Mouse (Mus musculus): ENCODE data around the gene Mob3b. TPM values are rescaled to one million over a fixed set of nuclear protein-coding genes. Genes with fewer than 3 reads are reported as not detected.
A peak's percentile ranks its signal among the peaks of the same experiment; 100 is the strongest.

Gene Mob3b
- polyA plus RNA-seq, 1 experiment from 2014 or later = 7.1 TPM

GRCm38 (mm10) chr4:35018416-35018815, 138.9 kb downstream of the Mob3b start:
- WGBS (ENCODE audit: insufficient replicate concordance) = 22% methylated on average over 1 of the region's 1 CpGs
- Histone ChIP-seq H3K27ac (no peak overlapping the region), H3K36me3 (no peaks in the 10 kb centered on the region), H3K9me3 (replicated peaks) (no peaks in the 10 kb centered on the region), H3K4me2 (no peak overlapping the region), H3K4me3 (no peak overlapping the region), H3K9ac (no peak overlapping the region), H3K27me3 (replicated peaks) (no peaks in the 10 kb centered on the region), H3K4me1 (no peaks in the 10 kb centered on the region)
- ATAC-seq = no peak

GRCm38 (mm10) chr4:35012401-35013307, 144.6 kb downstream of the Mob3b start:
- Histone ChIP-seq H3K4me2 (peak overlapping the region; percentile 8; the same call in 1 of the 2 replicates), H3K9me3 (replicated peaks) (no peaks in the 10 kb centered on the region), H3K4me3 (no peak overlapping the region), H3K27ac (no peak overlapping the region), H3K9ac (no peak overlapping the region), H3K27me3 (replicated peaks) (no peaks in the 10 kb centered on the region), H3K4me1 (no peaks in the 10 kb centered on the region), H3K36me3 (no peaks in the 10 kb centered on the region)
- 55% methylated on average over 10 of the region's 10 CpGs for WGBS (ENCODE audit: insufficient replicate concordance)
- no peak for ATAC-seq

DNA sequence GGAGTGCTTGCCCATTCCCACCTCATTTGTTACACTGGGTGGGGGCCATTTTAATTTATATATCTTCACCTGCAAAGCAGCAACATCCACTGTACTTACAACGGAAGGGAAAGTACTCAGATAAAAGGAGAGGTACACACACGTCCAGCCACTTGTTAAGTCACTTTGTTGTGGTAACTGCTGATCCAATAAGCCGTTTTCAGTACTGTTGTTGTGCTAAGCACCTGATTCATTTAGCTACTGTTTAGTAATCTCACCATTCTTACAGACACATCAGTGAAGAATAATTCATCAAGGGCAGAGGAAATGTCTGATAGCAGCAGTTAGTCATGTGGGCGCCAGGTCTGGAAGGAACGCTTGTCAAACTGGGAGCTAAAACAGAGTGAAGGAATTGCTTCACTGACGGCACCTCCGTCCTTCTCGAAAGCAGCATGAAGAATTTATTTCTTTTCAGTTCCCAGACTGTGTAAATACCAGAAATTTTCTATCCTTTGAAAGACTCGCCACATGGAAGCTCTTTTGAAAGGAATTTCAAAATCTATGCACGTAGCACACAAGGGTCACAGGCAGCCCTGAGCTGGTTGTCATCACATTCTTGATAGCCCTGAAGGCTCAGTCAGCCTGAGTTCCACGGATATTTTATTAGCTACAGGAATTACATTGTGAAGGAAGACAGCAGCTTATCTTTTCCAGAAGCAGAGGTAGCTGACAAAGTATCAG, 150.6 kb downstream of the Mob3b start:
- Histone ChIP-seq H3K27ac (no peak overlapping the region), H3K9me3 (replicated peaks) (no peaks in the 10 kb centered on the region), H3K36me3 (no peaks in the 10 kb centered on the region), H3K27me3 (replicated peaks) (no peaks in the 10 kb centered on the region), H3K4me2 (no peak overlapping the region), H3K4me1 (no peaks in the 10 kb centered on the region), H3K9ac (no peak overlapping the region), H3K4me3 (no peak overlapping the region)
- WGBS (ENCODE audit: insufficient replicate concordance) = 55% methylated on average over 11 of the region's 11 CpGs
- ATAC-seq = no peak

DNA sequence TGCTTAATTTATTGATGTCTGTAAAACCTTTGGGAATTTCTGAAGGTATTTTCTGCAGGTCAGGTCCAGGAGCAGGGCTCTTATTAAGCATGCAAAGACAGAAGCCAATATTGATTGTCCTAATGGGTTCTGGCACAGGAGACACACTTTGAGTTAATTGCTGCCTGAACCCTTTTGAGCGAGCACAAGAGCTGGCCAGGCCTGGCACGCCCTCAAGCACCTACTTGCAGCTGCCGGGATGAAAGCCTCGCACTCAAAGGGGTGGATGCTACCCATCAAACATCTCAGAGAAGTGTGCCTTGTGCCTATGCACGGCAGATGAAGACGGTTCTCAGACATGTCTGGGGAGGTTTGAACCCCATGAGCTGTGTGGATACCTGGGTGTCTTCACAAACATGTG, 151.2 kb downstream of the Mob3b start:
- Histone ChIP-seq H3K4me1 (no peaks in the 10 kb centered on the region), H3K27me3 (replicated peaks) (no peaks in the 10 kb centered on the region), H3K36me3 (no peaks in the 10 kb centered on the region), H3K4me2 (no peak overlapping the region), H3K9ac (no peak overlapping the region), H3K27ac (no peak overlapping the region), H3K9me3 (replicated peaks) (no peaks in the 10 kb centered on the region), H3K4me3 (no peak overlapping the region)
- ATAC-seq = no peak
- WGBS (ENCODE audit: insufficient replicate concordance) = 67% methylated on average over 6 of the region's 6 CpGs

DNA sequence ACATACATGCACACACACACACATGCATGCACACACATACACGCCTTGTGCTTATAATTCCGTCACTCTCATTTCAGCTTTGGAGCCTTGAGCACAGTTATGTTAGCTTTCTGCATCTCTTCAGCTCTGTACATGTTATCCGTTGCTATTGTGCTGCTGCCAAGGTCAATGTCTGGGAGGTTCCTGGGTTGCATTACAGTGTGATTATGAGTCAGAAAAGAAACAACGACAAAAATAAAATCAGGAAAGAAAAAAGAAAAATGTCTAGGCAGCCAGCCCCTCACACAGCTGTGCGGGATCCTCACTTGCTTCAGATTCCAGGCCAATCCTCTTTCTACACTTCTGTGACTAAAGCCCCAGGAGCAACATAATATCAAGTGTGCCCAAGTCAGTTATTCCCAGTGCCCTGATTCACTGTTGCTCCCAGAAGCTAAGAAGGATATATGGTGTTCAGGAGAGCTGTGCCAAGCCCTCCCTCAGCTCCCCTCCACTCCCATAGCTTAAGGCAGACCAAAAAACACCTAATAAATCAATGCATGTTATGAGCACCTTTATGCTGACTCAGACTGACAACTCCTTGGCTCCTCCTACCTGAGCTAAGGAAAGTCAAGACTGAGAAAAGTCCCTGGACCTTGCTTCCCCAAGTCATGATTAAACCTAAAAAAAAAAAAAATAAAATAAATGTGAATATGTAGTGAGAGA, 152.1 kb downstream of the Mob3b start:
- Histone ChIP-seq H3K4me1 (no peaks in the 10 kb centered on the region), H3K36me3 (no peaks in the 10 kb centered on the region), H3K27me3 (replicated peaks) (no peaks in the 10 kb centered on the region), H3K4me3 (no peak overlapping the region), H3K4me2 (no peak overlapping the region), H3K9ac (no peak overlapping the region), H3K27ac (no peak overlapping the region), H3K9me3 (replicated peaks) (no peaks in the 10 kb centered on the region)
- ATAC-seq = no peak
- 60% methylated on average over 5 of the region's 5 CpGs for WGBS (ENCODE audit: insufficient replicate concordance)

GRCm38 (mm10) chr4:35004473-35004872, 152.8 kb downstream of the Mob3b start:
- 62% methylated on average over 8 of the region's 8 CpGs for WGBS (ENCODE audit: insufficient replicate concordance)
- no peak for ATAC-seq
- H3K9ac ChIP-seq = no peak overlapping the region

DNA sequence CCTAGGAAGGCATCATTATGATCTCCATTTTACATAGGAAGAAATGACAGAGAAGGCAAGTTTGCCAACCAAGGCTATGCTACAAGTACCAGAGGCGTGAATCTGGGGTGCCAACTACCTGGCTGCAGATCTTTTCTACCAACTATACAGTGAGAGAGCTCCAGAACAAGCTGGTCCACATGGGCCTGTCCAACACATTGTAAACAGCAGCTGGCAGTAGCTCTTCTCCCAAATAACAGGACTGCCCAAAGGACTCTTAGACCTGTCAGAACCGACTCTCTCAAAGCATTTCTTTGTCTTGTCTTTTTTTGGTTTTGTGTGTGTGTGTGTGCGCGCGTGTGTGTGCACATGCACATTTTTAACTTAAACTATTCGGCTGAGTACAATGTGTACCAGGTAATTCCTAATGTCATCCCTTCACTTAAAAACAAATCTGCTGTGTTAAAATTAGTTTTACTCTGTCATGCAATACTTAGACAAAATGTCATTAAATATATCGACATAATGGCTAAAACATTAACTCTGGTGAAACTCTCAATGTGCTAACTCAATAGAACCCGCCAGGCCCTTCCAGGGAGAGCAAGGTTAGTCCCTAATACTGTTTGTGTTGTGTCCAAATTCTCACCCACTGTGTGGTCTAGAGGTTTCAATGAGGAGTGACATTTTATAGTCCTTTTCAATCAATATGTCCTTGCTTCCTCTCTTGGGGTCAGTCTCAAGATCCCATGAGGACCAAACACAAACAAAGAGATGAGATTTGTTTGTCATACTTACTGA, 153.5 kb downstream of the Mob3b start:
- H3K9me3 ChIP-seq (replicated peaks) = no peaks in the 10 kb centered on the region
- no peak overlapping the region for H3K9ac ChIP-seq
- H3K27me3 ChIP-seq (replicated peaks) = no peaks in the 10 kb centered on the region
- 73% methylated on average over 8 of the region's 8 CpGs for WGBS (ENCODE audit: insufficient replicate concordance)
- no peak overlapping the region for H3K4me2 ChIP-seq
- no peaks in the 10 kb centered on the region for H3K36me3 ChIP-seq
- H3K4me1 ChIP-seq = no peaks in the 10 kb centered on the region
- no peak overlapping the region for H3K4me3 ChIP-seq
- no peak overlapping the region for H3K27ac ChIP-seq
- no peak for ATAC-seq

More at GRCm38 (mm10) chr4:35004473-35004872, 152.8 kb downstream of the Mob3b start:
- Histone ChIP-seq H3K4me3 (no peak overlapping the region), H3K9me3 (replicated peaks) (no peaks in the 10 kb centered on the region), H3K36me3 (no peaks in the 10 kb centered on the region), H3K27me3 (replicated peaks) (no peaks in the 10 kb centered on the region), H3K4me1 (no peaks in the 10 kb centered on the region), H3K4me2 (no peak overlapping the region), H3K27ac (no peak overlapping the region)

- WGBS (ENCODE audit: insufficient replicate concordance) = 82% methylated on average over 7 of the region's 7 CpGs
- Histone ChIP-seq H3K4me3 (no peak overlapping the region), H3K4me1 (peaks cover 3% of the 10 kb centered on the region; the same call in 1 of the 2 replicates), H3K27me3 (replicated peaks) (no peaks in the 10 kb centered on the region), H3K4me2 (no peak overlapping the region), H3K36me3 (no peaks in the 10 kb centered on the region), H3K9ac (no peak overlapping the region), H3K9me3 (replicated peaks) (no peaks in the 10 kb centered on the region), H3K27ac (no peak overlapping the region)
- ATAC-seq = no peak
Measured at GRCm38 (mm10) chr4:34996616-34997015, 160.7 kb downstream of the Mob3b start.

DNA sequence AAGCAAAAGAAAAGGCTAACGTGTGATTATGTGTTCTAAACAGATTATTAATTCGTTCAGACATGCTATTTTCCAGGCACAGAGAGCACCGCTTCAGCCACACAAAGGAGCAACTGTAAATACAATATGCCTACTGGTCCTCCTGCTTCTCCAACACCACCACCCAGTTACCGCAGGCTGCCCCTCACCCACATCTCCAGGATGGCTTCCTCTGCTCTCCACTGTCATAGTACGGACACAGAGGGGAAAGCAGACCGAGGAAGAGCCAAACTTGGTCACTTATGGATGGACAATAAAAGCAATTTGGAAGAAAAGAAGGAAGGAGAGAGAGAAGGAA, 163.7 kb downstream of the Mob3b start:
- H3K4me3 ChIP-seq = no peak overlapping the region
- no peak overlapping the region for H3K4me2 ChIP-seq
- 69% methylated on average over 6 of the region's 6 CpGs for WGBS (ENCODE audit: insufficient replicate concordance)
- H3K4me1 ChIP-seq = peaks cover 3% of the 10 kb centered on the region; the same call in 1 of the 2 replicates
- H3K9ac ChIP-seq = no peak overlapping the region
- no peak for ATAC-seq
- no peak overlapping the region for H3K27ac ChIP-seq
- no peaks in the 10 kb centered on the region for H3K36me3 ChIP-seq
- H3K27me3 ChIP-seq (replicated peaks) = no peaks in the 10 kb centered on the region
- H3K9me3 ChIP-seq (replicated peaks) = no peaks in the 10 kb centered on the region

GRCm38 (mm10) chr4:34992866-34993638, 164.2 kb downstream of the Mob3b start:
- Histone ChIP-seq H3K9ac (no peak overlapping the region), H3K36me3 (no peaks in the 10 kb centered on the region), H3K9me3 (replicated peaks) (no peaks in the 10 kb centered on the region), H3K27me3 (replicated peaks) (no peaks in the 10 kb centered on the region), H3K4me2 (no peak overlapping the region), H3K4me3 (no peak overlapping the region), H3K27ac (no peak overlapping the region), H3K4me1 (peaks cover 3% of the 10 kb centered on the region; the same call in 1 of the 2 replicates)
- ATAC-seq = no peak
- WGBS (ENCODE audit: insufficient replicate concordance) = 48% methylated on average over 22 of the region's 22 CpGs
